Mouse (Mus musculus) heart, postnatal 25 days (tissue): ENCODE measurements around the gene Lipc. TPM values are rescaled to one million over a fixed set of nuclear protein-coding genes. Genes with fewer than 3 reads are reported as not detected.
A peak's percentile ranks its signal among the peaks of the same experiment; 100 is the strongest.
"Not testable (repeated sequence)": the region's sequence is repeated elsewhere in the genome, so short reads cannot be mapped to it uniquely, and the experiment has no call there.

Source experiments
- DNase-seq: peaks from one replicate; pipeline ENCODE4 v3.0.0; 2022; ENCODE audit warnings: low spot score
- intact Hi-C: fragments of 180-260 bp; cut with DNase I; formaldehyde crosslinking; loops from one replicate; pipeline ENCODE4 v1.15.1; 2025
- total RNA-seq, 2 experiments: library from RNA; stranded (reverse); gene quantifications; 2 replicates each; pipeline ENCODE4 v1.2.3; 2021

Gene Lipc
- total RNA-seq, 2 experiments from 2014 or later = 0.31 TPM; not detected in 1

DNA sequence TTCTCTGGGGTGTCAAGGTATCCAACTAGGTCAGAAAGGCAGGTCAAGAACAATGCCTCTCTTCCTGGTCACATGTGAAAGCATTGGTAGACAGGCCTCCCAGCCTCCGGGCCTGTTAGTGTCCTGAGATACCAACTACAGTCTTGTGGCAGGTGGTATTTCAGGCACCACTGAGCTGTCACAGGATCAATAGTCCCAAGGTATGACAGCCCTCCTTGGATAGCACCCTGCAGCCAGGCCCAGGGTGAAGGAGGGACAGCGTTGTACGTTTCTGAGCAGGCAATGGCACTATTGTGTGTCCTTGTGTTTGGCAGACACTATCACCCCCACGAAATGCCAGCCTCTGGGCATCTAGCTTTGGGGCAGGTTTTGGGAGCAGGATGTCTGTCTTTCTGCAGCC lies 77.0 kb downstream of the Lipc start:
- no peak for DNase-seq
- intact Hi-C loops = loop anchor here (5.0 kb wide), 1 partner anchor 198 kb away; the partner anchor contains the start of gene Adam10

DNA sequence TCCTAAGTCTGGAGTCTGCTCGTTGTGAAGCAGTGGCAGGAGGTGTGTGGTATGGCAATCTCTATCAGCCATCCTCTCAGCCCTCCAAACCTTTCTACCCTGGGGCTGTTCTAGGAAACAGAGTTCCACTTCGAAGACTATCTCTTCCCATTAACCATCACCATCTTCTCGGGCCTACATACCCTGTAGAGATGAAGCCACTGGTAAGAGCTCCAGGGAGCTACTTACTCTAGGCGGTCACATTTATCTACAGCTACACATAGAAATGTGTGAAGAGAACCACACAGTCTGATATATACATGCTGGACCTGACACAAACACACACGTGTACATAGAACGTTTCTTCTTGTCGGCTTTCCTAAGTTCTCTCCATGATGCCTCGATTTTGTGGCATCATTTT lies 79.4 kb downstream of the Lipc start:
- DNase-seq = no peak
- intact Hi-C loops = no loop called here

DNA sequence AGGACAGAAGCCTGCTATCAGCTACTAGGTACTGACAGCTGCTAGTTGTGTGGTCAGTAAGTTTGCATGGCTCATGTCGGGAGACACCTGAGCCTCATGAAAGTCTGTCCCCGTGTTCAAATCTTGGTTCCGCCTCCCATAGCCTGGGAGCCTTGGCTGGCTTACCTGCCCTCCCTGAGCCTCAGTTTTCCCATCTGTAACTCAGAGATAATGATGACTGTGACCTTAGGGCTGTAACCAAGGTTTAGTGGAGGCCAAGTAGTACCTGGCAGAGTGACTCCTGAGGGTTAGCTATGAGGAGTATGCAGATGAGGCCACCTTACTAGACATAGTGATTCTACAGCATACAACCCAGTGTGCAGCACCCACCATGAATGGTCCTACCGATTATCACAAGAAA lies 81.7 kb downstream of the Lipc start:
- DNase-seq = no peak
- intact Hi-C loops = no loop called here

DNA sequence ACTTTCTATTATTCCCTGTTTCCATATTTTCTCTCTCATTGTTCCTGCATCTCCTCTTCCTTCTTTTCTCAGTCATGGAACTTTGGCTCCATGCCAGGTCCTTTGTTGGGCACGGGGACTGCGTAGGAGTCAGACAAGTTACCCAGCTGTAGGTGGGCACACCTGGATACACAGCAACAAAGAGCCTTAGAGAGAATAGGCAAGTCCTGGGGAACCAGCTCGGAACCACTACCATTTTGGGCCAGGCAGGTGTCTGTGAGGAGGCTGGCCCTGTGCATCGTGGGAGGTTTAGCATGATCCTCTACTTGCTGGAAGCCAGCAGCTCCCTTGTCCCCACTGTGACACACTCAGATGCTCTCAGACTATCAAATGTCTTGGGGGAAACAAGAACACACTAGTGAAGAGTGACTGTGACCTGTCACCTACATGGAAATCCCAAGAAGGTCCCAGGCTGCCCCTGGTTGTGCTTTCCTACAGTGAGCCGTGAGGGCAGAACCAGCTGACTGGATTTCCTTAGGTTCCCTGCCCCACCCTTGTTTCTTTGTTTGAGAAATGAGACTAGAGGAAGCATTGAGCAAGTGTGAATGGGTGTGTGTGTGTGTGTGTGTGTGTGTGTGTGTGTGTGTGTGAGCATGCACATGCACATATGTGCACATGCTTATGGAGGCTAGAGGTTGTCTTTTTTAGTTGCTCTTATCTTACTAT lies 82.7 kb downstream of the Lipc start:
- intact Hi-C loops = no loop called here
- DNase-seq = no peak

DNA sequence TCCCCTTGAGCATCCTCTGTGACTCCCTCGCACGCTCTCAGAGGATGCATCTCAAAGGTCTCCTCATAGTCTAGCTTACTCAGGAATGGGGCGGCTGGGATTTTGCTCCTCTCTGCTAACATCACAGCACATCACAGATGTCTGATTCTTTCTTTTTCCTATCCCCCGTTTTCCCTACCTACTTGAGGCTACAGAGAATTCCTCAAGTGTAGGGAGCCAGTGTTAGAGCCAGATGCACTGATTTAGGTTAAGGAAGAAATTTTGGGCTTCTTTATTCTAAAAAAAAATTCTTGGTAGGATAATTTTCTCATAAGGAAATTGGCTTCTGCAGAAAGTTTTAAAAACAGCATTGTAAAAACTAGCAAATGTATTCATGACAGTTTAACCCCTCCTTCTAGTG lies 84.6 kb downstream of the Lipc start:
- no peak for DNase-seq
- intact Hi-C loops = no loop called here

DNA sequence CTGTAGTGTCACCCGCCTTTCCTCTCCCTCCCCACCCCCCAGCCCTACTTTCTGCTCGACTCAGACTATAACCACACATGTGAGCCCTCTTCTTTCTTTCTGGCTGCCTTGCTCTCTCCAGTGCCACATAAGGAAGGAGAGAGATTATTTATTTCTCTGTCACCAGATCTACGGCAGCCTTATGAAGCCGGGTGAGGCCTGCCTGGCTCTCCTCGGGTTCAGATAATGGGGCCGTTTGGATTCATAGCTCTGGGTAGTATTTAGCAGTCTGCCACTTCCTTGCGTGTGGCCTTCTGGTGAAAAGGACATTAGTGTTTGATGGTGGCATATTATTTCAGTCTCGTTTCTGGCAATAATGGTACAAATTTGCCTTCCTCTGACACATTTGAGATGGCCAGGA lies 88.0 kb downstream of the Lipc start:
- intact Hi-C loops = no loop called here
- DNase-seq = no peak

DNA sequence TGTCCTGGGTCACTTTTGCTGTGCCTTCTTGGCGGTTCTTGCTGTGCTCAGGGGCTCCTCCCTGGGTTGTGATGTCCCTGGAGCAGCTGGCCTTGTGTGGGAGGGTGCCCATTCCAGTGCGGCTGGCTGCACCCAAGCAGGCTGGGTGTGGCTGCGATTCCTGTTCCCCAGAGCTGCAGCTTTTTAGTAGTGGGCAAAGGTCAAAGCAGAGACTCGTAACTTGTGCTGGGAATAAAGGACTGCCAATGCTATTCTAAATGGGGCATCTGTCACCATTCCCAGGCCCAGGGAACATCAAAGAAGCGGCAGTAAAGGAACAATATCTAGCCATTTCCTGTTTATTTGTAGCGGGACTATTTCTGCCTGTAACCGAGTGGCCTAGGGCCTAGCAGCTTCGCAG lies 88.7 kb downstream of the Lipc start:
- peak; percentile 34 for DNase-seq
- intact Hi-C loops = no loop called here

DNA sequence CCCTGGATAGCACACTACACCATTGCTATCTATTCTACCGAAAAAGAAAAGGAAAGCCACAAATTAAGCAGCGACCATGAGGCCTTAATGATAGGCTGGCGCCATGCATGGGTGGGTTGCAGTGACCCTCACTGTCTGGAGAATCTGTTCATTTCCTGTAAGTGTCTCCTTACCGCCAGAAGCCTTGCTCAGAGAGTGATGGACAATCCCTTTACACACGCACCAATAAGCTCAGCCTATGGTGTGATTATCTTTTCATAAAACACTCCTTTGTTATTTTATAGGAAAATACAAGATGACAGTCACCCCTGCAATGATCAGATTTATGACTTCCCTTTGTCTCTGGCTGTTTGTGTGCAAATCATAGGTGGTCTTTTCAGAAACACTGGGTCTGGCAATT lies 92.8 kb downstream of the Lipc start:
- no peak for DNase-seq
- intact Hi-C loops = no loop called here

DNA sequence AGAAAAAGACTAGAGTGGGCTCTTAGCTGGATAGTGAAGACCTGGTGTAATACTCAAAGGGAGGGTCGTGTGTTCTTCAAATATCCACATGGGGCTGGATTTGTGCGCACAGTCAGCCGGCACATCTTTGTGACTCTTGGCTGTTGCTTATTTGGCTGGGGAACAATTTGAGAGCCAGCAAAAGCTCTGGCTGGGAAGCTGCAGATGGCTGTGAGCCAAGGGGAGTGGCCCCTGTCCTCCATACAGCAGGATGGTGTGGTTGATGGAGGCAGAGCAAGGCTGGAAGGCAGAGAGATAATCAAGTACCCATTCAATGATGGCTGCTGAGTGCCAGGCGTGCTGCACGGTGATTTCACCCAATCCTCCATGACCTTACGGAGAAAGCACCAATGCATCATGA lies 96.2 kb downstream of the Lipc start:
- DNase-seq = no peak
- intact Hi-C loops = no loop called here

DNA sequence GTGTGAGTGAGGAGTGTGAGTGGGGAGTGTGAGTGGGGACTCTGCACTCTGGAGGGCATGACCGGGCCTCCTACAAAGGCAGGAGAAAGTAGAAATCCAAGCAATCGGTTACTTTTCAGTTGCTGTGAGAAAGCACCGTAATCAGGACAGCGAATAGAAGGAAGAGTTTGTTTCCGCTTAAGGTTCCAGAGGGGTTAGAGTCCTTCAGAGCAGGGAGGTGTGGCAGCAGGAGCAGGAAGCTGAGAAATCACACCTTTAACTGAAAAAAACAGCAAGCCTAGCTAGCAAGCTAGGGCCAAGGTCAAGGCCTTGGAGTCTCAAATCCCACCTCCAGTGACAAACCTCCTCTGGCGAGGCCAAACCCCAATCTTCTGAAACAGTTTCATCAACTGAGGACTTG lies 97.1 kb downstream of the Lipc start:
- intact Hi-C loops = no loop called here
- no peak for DNase-seq

DNA sequence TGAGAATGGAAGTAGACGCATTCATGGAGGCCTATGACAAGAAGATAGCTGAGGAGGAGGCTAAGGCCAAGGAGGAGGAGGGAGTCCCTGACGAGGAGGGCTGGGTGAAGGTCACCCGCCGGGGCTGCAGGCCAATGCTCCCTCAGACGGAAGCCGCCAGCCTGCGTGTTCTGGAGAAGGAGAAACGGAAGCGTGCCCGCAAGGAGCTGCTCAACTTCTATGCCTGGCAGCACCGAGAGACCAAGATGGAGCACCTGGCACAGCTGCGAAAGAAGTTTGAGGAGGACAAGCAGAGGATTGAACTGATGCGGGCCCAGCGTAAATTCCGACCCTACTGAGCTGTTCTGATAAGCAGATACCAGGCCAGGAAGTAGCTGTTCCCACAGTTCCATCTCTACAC lies 98.9 kb downstream of the Lipc start:
- intact Hi-C loops = not testable (repeated sequence)

DNA sequence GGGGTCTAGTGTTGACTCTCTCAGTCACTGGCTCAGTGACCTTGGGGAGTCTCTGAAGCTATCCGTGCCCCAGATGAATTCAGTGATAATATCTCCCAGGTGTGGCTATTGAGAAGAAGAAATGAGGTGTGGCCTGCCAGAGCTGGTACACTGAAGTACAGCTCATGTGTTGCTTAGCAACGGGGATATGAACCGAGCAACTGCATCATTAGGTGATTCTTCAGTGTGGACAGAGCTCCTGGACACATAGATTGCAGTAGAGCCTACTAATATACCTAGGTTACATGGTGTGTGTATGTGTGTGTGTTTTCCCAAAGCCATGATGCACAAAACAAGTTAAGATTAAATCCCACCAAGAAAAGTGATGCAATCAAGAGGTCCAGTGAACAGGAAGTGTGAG lies 100.5 kb downstream of the Lipc start:
- intact Hi-C loops = no loop called here
- DNase-seq = no peak

More for the DNA sequence above, 98.9 kb downstream of the Lipc start:
- DNase-seq = not testable (repeated sequence)

DNA sequence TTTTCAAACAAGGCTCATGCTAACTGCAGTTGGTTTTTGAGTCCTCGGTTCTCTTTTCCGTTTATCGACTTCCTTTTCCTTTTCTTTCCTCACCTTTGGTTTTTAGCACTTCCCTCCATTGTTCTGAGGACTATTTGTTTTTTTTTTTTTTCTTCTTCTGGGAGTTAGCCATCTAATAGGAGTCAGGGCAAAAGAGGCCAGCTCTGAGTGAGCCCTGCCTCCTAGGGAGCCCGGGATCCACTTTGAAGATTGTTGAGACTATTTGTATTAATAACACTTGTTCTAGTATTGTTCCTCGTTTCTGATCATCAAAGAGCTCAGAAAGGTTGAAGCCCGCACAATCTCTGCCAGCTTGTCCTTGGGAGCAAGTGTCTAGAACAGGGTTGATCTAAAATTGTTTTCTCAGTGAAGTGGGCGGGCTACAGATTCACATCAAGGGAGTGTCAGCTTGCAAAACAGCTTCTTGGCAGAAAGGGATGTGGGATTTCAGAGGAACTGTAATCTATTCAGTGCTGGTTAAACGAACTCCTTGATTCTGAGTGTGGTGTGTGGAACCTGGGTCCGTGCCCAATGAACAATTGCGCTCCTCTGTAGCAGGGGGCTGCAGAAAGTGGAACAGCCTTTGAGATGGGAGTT lies 103.8 kb downstream of the Lipc start:
- no peak for DNase-seq
- intact Hi-C loops = loop anchor here (5.0 to 10.0 kb wide), 2 partner anchors 191 to 227 kb away; partner anchors contain the start of genes Gm10642 and Mindy2

DNA sequence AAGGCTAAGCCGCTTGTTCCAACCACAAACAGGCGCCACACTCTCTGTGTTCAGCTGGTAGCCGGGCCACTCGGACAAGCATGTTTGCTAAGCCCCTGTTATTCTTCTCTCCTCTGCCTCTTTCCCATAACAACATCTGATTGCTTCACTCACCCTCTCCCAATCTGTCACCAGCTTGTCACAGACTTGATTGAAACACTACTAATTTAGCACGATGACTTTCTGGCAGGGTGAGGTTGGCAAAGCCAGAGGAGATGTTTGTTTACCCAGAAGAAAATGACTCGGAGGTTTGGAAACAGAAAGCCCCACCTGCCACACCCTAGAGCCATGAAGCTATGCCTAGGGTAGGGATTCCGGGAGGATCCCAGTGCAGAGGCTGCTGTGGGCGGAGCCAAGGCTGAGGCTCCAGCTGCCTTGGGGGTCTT lies 104.4 kb downstream of the Lipc start:
- DNase-seq = peak; percentile 20
- intact Hi-C loops = loop anchor here (5.0 to 10.0 kb wide), 2 partner anchors 190 to 227 kb away; partner anchors contain the start of genes Gm10642 and Mindy2

DNA sequence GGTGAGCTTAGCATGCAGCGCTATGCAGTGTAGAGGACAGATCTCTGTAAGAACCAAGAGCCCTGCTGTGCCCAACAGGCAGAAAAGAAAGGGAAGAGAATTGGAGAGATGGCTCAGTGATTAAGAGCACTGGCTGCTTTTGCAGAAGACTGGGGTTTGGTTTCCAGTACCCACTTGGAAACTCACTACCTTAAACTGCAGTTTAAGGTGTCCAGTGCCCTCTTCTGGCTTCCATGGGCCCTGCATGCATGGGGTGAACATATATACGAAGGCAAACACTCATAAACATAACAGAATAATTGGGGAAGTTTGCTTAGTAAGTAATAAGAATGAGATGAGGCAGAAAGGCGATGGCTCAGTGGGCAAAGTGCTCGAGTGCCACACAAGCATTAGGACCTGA lies 108.8 kb downstream of the Lipc start:
- DNase-seq = no peak
- intact Hi-C loops = loop anchor here (5.0 to 10.0 kb wide), 2 partner anchors 84 to 232 kb away; no protein-coding TSS in a partner anchor

DNA sequence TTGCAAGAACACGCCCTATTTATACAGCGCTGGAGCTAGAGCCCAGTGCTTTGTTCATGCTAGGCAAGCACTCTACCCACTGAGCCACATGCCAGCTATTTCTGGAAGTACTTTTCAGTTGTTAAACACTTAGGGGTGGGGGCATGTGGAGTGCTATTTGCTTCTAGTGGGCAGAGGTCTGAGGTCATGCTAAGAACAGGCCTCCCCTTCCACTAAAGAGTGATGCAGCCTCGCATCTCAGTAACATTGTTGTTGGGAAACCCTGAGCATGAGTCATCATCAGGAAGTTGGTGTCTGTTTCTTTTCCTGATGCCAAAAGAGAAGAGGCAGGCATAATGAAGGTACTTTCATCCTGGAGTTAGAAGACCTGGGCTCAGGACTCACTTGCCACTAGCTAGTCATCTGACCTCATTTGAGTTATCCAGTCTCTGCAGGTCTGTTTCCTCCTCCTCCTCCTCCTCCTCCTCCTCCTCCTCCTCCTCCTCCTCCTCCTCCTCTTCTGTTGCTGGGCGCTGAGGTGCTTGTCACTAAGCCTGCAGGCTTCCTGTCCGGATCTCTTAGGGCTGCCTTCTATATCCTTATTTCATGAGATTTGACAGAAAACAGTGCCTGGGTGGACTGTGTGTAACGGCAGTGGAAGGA lies 109.6 kb downstream of the Lipc start:
- no peak for DNase-seq
- intact Hi-C loops = loop anchor here (5.0 to 10.0 kb wide), 2 partner anchors 85 to 232 kb away; no protein-coding TSS in a partner anchor

DNA sequence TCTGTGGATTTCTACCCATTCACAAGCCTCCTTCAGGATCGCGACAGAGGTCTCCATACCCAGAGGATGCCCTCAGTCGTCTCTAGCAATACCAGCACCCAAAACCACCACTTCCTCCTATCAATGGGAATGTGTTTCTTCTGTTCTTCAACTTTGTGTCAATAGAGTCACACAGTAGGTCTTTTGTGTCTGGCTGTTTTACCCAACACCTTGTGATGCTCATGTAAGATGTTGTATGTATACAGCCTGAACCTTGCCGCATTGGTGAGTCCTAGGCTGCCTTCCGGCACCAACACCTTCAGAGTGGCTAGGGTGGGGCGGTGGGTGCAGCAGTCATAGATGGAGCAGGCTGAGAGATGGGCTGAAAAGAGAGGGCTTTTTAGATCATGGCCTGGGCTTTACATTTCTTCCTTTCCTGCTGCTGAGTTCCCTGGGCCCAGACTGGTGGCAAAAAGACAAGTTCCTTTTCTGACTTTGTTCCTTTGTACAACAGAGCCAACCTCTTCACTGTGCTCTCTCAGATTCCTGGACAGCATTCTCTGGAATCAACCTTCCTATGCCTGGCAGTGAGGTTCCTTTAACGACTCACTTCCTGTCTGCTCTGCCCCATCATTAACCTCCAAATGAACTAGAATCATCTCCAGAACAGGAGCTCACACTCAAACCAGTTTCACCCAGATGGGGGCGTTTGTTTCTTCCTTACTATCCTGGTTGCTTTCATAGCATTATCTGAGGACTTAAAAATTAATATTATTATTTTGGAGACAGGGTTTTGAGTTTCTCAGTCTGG lies 110.4 kb downstream of the Lipc start:
- intact Hi-C loops = loop anchor here (5.0 to 10.0 kb wide), 2 partner anchors 86 to 233 kb away; no protein-coding TSS in a partner anchor
- DNase-seq = no peak

DNA sequence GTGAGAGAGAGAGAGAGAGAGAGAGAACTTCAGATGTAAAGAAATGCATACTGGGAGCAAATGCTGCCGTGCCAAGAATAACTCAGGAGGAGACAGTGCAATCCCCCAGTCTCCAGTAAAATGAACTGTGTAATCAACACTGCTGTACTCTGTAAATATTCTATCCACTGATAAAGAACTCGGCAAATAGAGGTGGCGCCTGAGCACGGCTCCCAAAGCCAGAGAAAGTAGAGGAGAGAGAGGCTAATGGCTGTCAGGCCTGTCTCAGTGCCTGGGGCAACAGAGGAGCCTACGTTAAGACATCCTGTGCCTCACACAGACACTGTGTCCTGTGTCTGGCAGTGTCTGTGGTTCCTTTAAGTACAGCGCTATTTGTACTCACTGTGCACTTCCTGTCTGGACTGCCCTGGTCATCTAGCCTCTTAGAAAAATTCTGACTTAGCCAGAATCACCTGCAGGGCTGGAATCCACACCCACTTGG lies 111.1 kb downstream of the Lipc start:
- no peak for DNase-seq
- intact Hi-C loops = loop anchor here (5.0 to 10.0 kb wide), 2 partner anchors 86 to 234 kb away; no protein-coding TSS in a partner anchor

DNA sequence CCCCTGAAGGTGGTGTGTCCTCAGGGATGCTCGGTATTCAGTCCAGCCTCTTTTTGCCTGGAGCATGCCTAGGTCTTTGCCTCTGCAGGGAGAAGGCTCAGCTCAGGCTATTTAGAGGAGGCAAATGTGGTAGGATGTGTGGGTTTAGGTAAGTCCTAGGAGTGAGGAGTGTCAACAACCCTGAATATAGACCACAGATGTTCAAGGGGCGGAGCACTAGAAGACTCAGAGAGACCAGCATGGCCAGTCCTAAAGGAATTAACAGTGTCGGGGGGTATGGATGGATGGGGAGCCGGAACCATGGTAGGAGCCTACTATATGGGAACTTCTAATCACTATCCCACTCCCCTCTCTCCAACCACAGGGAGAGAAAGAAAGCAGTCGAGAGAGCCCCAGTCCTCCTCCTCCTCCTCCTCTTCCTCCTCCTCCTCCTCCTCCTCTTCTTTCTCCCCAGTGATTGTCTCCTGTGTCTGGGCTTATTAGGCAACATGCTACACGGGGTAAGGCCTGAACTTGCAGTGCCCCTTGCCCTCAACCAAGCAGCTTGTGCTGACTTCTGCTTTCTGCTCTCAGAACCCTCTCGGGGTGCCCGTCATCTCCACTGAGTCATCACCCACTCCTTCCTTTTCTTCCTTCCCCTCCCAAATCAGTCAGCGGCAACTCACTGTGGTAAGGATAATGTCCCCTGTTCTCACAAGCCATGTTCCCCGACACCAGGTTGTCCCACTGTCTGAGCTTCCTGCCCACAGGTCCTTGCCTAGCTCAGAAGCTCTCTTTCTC lies 113.7 kb downstream of the Lipc start:
- intact Hi-C loops = no loop called here
- DNase-seq = peak; percentile 16
